Mouse (Mus musculus): Measurements from ENCODE around the gene Scin. TPM values are rescaled to one million over a fixed set of nuclear protein-coding genes. Genes with fewer than 3 reads are reported as not detected.
A peak's percentile ranks its signal among the peaks of the same experiment; 100 is the strongest.
"Not testable (repeated sequence)": the region's sequence is repeated elsewhere in the genome, so short reads cannot be mapped to it uniquely, and the experiment has no call there.

Scin gene
- not detected in 2 replicates for polyA plus RNA-seq (2015; fragmentation: Nextera tagmentation; extraction: Ambion mirVana)

- 1% methylated on average over 39 of the region's 39 CpGs for WGBS
- Histone ChIP-seq H3K36me3 (no peaks in the 10 kb centered on the region), H3K9me3 (no peaks in the 10 kb centered on the region), H3K27me3 (peaks cover 8% of the 10 kb centered on the region; the same call in 1 of the 2 replicates), H3K4me2 (replicated peaks) (peak within 1 kb of the TSS; percentile 77), H3K27ac (replicated peaks) (no peak within 1 kb of the TSS), H3K9ac (replicated peaks) (peak within 1 kb of the TSS; percentile 32; the same call in 1 of the 2 replicates), H3K4me3 (peak within 1 kb of the TSS; percentile 41), H3K4me1 (peaks cover 14% of the 10 kb centered on the region)
- ATAC-seq (replicated peaks): peak; percentile 69; the same call in 1 of the 2 replicates
Observed at GRCm38 (mm10) chr12:40133573-40134271, at the start of gene Scin. Gene Scin, minus strand, starts transcription at chr12:40134228.

- WGBS: 68% methylated on average over 6 of the region's 6 CpGs
- H3K36me3 ChIP-seq: no peaks in the 10 kb centered on the region
- H3K9ac ChIP-seq (replicated peaks): no peak overlapping the region
- no peak overlapping the region for H3K4me2 ChIP-seq (replicated peaks)
- H3K27me3 ChIP-seq: no peaks in the 10 kb centered on the region
- no peak overlapping the region for H3K27ac ChIP-seq (replicated peaks)
- H3K4me3 ChIP-seq: no peak overlapping the region
- no peaks in the 10 kb centered on the region for H3K4me1 ChIP-seq
- no peaks in the 10 kb centered on the region for H3K9me3 ChIP-seq
- ATAC-seq (replicated peaks): no peak
Observed at GRCm38 (mm10) chr12:40177089-40177488, 43.1 kb upstream of the Scin start.

- 90% methylated on average over 2 of the region's 2 CpGs for WGBS
- no peaks in the 10 kb centered on the region for H3K27me3 ChIP-seq
- H3K27ac ChIP-seq (replicated peaks): no peak overlapping the region
- ATAC-seq (replicated peaks): no peak
- H3K4me2 ChIP-seq (replicated peaks): no peak overlapping the region
- no peak overlapping the region for H3K4me3 ChIP-seq
- H3K36me3 ChIP-seq: no peaks in the 10 kb centered on the region
- no peak overlapping the region for H3K9ac ChIP-seq (replicated peaks)
- no peaks in the 10 kb centered on the region for H3K4me1 ChIP-seq
- H3K9me3 ChIP-seq: no peaks in the 10 kb centered on the region
Observed at GRCm38 (mm10) chr12:40176158-40176557, 42.1 kb upstream of the Scin start.

DNA sequence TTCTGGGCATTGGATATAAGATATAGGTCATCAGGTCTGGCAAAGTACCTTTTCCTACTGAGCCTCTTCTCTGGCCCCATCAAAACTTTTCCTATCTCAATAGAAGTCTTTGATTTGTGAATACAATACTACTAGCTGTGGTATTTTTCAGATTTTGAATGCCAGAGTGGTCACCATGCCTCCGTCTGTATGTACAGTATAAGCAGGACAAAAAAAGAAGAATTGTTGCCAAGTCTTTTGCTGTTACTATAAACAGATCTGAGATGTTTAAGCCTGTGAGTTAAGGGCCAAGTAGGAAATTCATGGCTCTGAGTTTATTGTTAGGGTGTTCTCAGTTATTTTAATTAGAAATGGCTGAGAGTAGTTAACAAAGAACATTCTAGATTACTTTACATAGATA, 41.1 kb upstream of the Scin start:
- not testable (repeated sequence) for H3K4me2 ChIP-seq (replicated peaks); ATAC-seq (replicated peaks); H3K9ac ChIP-seq (replicated peaks); H3K36me3 ChIP-seq; H3K4me3 ChIP-seq; H3K9me3 ChIP-seq; H3K4me1 ChIP-seq; H3K27ac ChIP-seq (replicated peaks); H3K27me3 ChIP-seq
- WGBS: 28% methylated on average over 1 of the region's 1 CpGs

GRCm38 (mm10) chr12:40171637-40172036, 37.6 kb upstream of the Scin start:
- H3K9me3 ChIP-seq: no peaks in the 10 kb centered on the region
- H3K4me2 ChIP-seq (replicated peaks): no peak overlapping the region
- H3K4me1 ChIP-seq: no peaks in the 10 kb centered on the region
- H3K4me3 ChIP-seq: no peak overlapping the region
- H3K9ac ChIP-seq (replicated peaks): no peak overlapping the region
- no peak overlapping the region for H3K27ac ChIP-seq (replicated peaks)
- 86% methylated on average over 2 of the region's 2 CpGs for WGBS
- no peak for ATAC-seq (replicated peaks)
- H3K36me3 ChIP-seq: no peaks in the 10 kb centered on the region
- no peaks in the 10 kb centered on the region for H3K27me3 ChIP-seq

DNA sequence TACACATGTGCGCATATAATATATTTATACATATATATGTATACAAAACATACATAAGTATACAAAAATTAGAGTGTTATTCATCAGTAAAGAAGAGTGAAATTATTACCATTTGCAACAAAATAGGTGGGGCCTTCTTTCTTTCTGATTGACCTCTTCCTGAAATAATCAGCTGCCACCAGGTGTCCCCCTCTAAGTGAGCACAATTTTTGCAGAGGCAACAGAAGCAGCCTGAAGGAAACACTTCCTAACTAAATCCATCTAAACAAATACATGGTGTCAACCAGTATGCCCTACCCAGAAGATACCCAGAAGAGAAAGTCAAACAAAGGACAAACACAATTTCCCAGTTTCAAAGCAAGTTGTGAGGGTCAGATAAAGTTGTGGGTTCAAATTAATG, 35.6 kb upstream of the Scin start:
- no peak overlapping the region for H3K9ac ChIP-seq (replicated peaks)
- 95% methylated on average over 1 of the region's 1 CpGs for WGBS

GRCm38 (mm10) chr12:40164621-40165020, 30.6 kb upstream of the Scin start:
- ATAC-seq (replicated peaks): peak; percentile 75
- Histone ChIP-seq H3K9ac (replicated peaks) (no peak overlapping the region), H3K4me2 (replicated peaks) (no peak overlapping the region), H3K9me3 (no peaks in the 10 kb centered on the region), H3K27ac (replicated peaks) (no peak overlapping the region), H3K36me3 (no peaks in the 10 kb centered on the region), H3K4me1 (no peaks in the 10 kb centered on the region), H3K27me3 (no peaks in the 10 kb centered on the region), H3K4me3 (no peak overlapping the region)
- WGBS: 4% methylated on average over 2 of the region's 2 CpGs

More for the DNA sequence above, 35.6 kb upstream of the Scin start:
- Histone ChIP-seq H3K36me3 (no peaks in the 10 kb centered on the region), H3K4me3 (no peak overlapping the region), H3K9me3 (no peaks in the 10 kb centered on the region), H3K4me1 (no peaks in the 10 kb centered on the region), H3K4me2 (replicated peaks) (no peak overlapping the region), H3K27me3 (no peaks in the 10 kb centered on the region), H3K27ac (replicated peaks) (no peak overlapping the region)
- ATAC-seq (replicated peaks): no peak

GRCm38 (mm10) chr12:40160777-40161176, 26.7 kb upstream of the Scin start:
- Histone ChIP-seq H3K27me3 (no peaks in the 10 kb centered on the region), H3K4me3 (no peak overlapping the region), H3K4me1 (no peaks in the 10 kb centered on the region), H3K4me2 (replicated peaks) (no peak overlapping the region), H3K9me3 (no peaks in the 10 kb centered on the region), H3K9ac (replicated peaks) (no peak overlapping the region), H3K27ac (replicated peaks) (no peak overlapping the region), H3K36me3 (no peaks in the 10 kb centered on the region)
- WGBS: 81% methylated on average over 2 of the region's 2 CpGs
- no peak for ATAC-seq (replicated peaks)

DNA sequence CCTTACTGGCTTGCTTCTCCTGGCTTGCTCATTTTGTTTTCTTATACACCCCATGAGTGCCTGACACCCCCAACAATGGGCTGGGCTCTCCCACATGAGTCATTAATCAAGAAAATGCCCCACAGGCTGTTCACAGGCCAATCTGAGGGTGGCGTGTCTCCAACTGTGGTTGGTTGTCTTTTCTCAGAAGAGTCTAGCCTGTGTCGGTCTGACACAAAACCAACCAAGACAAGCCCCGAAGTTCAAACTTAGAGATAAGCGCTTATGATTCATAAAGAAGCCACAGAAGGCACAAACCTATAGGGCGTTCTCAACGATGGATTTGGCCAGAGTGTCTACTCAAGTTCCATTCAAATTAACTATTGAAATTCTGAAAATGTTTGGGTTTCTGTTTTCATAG, 20.2 kb upstream of the Scin start:
- Histone ChIP-seq H3K9ac (replicated peaks) (no peak overlapping the region), H3K4me2 (replicated peaks) (no peak overlapping the region), H3K27me3 (no peaks in the 10 kb centered on the region), H3K9me3 (no peaks in the 10 kb centered on the region), H3K4me3 (no peak overlapping the region), H3K27ac (replicated peaks) (no peak overlapping the region), H3K4me1 (no peaks in the 10 kb centered on the region), H3K36me3 (no peaks in the 10 kb centered on the region)
- 89% methylated on average over 6 of the region's 6 CpGs for WGBS
- ATAC-seq (replicated peaks): no peak

GRCm38 (mm10) chr12:40152353-40153069, 18.5 kb upstream of the Scin start:
- H3K4me2 ChIP-seq (replicated peaks): no peak overlapping the region
- WGBS: 87% methylated on average over 8 of the region's 8 CpGs

GRCm38 (mm10) chr12:40147319-40147718, 13.3 kb upstream of the Scin start:
- Histone ChIP-seq H3K9me3 (no peaks in the 10 kb centered on the region), H3K4me3 (no peak overlapping the region), H3K4me2 (replicated peaks) (no peak overlapping the region), H3K36me3 (no peaks in the 10 kb centered on the region), H3K27ac (replicated peaks) (no peak overlapping the region), H3K9ac (replicated peaks) (no peak overlapping the region), H3K27me3 (no peaks in the 10 kb centered on the region), H3K4me1 (no peaks in the 10 kb centered on the region)
- 90% methylated on average over 4 of the region's 4 CpGs for WGBS
- ATAC-seq (replicated peaks): no peak

More at GRCm38 (mm10) chr12:40152353-40153069, 18.5 kb upstream of the Scin start:
- ATAC-seq (replicated peaks): no peak
- Histone ChIP-seq H3K9me3 (no peaks in the 10 kb centered on the region), H3K4me1 (no peaks in the 10 kb centered on the region), H3K27me3 (no peaks in the 10 kb centered on the region), H3K9ac (replicated peaks) (no peak overlapping the region), H3K36me3 (no peaks in the 10 kb centered on the region), H3K27ac (replicated peaks) (no peak overlapping the region), H3K4me3 (no peak overlapping the region)

- no peak overlapping the region for H3K9ac ChIP-seq (replicated peaks)
- no peak overlapping the region for H3K27ac ChIP-seq (replicated peaks)
- H3K4me2 ChIP-seq (replicated peaks): no peak overlapping the region
- no peaks in the 10 kb centered on the region for H3K36me3 ChIP-seq
- H3K9me3 ChIP-seq: no peaks in the 10 kb centered on the region
- ATAC-seq (replicated peaks): no peak
- H3K4me1 ChIP-seq: no peaks in the 10 kb centered on the region
- 85% methylated on average over 5 of the region's 5 CpGs for WGBS
- no peaks in the 10 kb centered on the region for H3K27me3 ChIP-seq
- H3K4me3 ChIP-seq: no peak overlapping the region
Observed at GRCm38 (mm10) chr12:40146510-40146909, 12.5 kb upstream of the Scin start.

Data from forebrain, embryonic 15.5 days (tissue).